Mouse (Mus musculus): ENCODE results near the gene Sdk2.

Sdk2 gene

GRCm38 (mm10) chr11:113933678-113934077, 133.2 kb downstream of the Sdk2 start:
- in situ Hi-C loops (cut with MboI; ENCODE audit: low sequenced_read_pairs), result no loop called here

- in situ Hi-C loops (cut with MboI; ENCODE audit: low sequenced_read_pairs), result no loop called here
Observed at GRCm38 (mm10) chr11:113932909-113933308, 133.9 kb downstream of the Sdk2 start.

GRCm38 (mm10) chr11:113931701-113932100, 135.1 kb downstream of the Sdk2 start:
- in situ Hi-C loops (cut with MboI; ENCODE audit: low sequenced_read_pairs), result no loop called here

- in situ Hi-C loops (cut with MboI; ENCODE audit: low sequenced_read_pairs), result no loop called here
Observed at GRCm38 (mm10) chr11:113930112-113930511, 136.7 kb downstream of the Sdk2 start.

- in situ Hi-C loops (cut with MboI; ENCODE audit: low sequenced_read_pairs), result no loop called here
Observed at GRCm38 (mm10) chr11:113928831-113929230, 138.0 kb downstream of the Sdk2 start.

GRCm38 (mm10) chr11:113928291-113928690, 138.6 kb downstream of the Sdk2 start:
- in situ Hi-C loops (cut with MboI; ENCODE audit: low sequenced_read_pairs), result no loop called here

GRCm38 (mm10) chr11:113927826-113928225, 139.0 kb downstream of the Sdk2 start:
- in situ Hi-C loops (cut with MboI; ENCODE audit: low sequenced_read_pairs), result no loop called here

GRCm38 (mm10) chr11:113927231-113927630, 139.6 kb downstream of the Sdk2 start:
- in situ Hi-C loops (cut with MboI; ENCODE audit: low sequenced_read_pairs), result no loop called here

- in situ Hi-C loops (cut with MboI; ENCODE audit: low sequenced_read_pairs), result no loop called here
Observed at GRCm38 (mm10) chr11:113923137-113923536, 143.7 kb downstream of the Sdk2 start.

GRCm38 (mm10) chr11:113903131-113903860, 163.6 kb downstream of the Sdk2 start:
- in situ Hi-C loops (cut with MboI; ENCODE audit: low sequenced_read_pairs), result no loop called here

- in situ Hi-C loops (cut with MboI; ENCODE audit: low sequenced_read_pairs), result no loop called here
Observed at GRCm38 (mm10) chr11:113901906-113902305, 164.9 kb downstream of the Sdk2 start.

GRCm38 (mm10) chr11:113898671-113899070, 168.2 kb downstream of the Sdk2 start:
- in situ Hi-C loops (cut with MboI; ENCODE audit: low sequenced_read_pairs), result no loop called here

- in situ Hi-C loops (cut with MboI; ENCODE audit: low sequenced_read_pairs), result no loop called here
Observed at GRCm38 (mm10) chr11:113896006-113896405, 170.8 kb downstream of the Sdk2 start.

- in situ Hi-C loops (cut with MboI; ENCODE audit: low sequenced_read_pairs), result no loop called here
Observed at GRCm38 (mm10) chr11:113892924-113893323, 173.9 kb downstream of the Sdk2 start.

- in situ Hi-C loops (cut with MboI; ENCODE audit: low sequenced_read_pairs), result no loop called here
Observed at GRCm38 (mm10) chr11:113892067-113892466, 174.8 kb downstream of the Sdk2 start.

GRCm38 (mm10) chr11:113888156-113888750, 178.6 kb downstream of the Sdk2 start:
- in situ Hi-C loops (cut with MboI; ENCODE audit: low sequenced_read_pairs), result no loop called here

- in situ Hi-C loops (cut with MboI; ENCODE audit: low sequenced_read_pairs), result no loop called here
Observed at GRCm38 (mm10) chr11:113886299-113886698, 180.5 kb downstream of the Sdk2 start.

- in situ Hi-C loops (cut with MboI; ENCODE audit: low sequenced_read_pairs), result no loop called here
Observed at GRCm38 (mm10) chr11:113884962-113885361, 181.9 kb downstream of the Sdk2 start.

GRCm38 (mm10) chr11:113883031-113883430, 183.8 kb downstream of the Sdk2 start:
- in situ Hi-C loops (cut with MboI; ENCODE audit: low sequenced_read_pairs), result no loop called here

GRCm38 (mm10) chr11:113881864-113882263, 185.0 kb downstream of the Sdk2 start:
- in situ Hi-C loops (cut with MboI; ENCODE audit: low sequenced_read_pairs), result no loop called here

- in situ Hi-C loops (cut with MboI; ENCODE audit: low sequenced_read_pairs), result loop anchor here (10.0 kb wide), 1 partner anchor 768 kb away; no protein-coding TSS in a partner anchor
Observed at GRCm38 (mm10) chr11:113867066-113867465, 199.8 kb downstream of the Sdk2 start.

- in situ Hi-C loops (cut with MboI; ENCODE audit: low sequenced_read_pairs), result loop anchor here (10.0 kb wide), 1 partner anchor 769 kb away; no protein-coding TSS in a partner anchor
Observed at GRCm38 (mm10) chr11:113865627-113866026, 201.2 kb downstream of the Sdk2 start.

Data from CH12F3 (cell line).